Mouse (Mus musculus): ENCODE measurements around the gene Inpp5d. TPM values are rescaled to one million over a fixed set of nuclear protein-coding genes. Genes with fewer than 3 reads are reported as not detected.

Inpp5d gene
- polyA plus RNA-seq, 1 experiment from 2014 or later, result 2.8 TPM

GRCm38 (mm10) chr1:87650611-87651079, 30.5 kb downstream of the Inpp5d start:
- Histone ChIP-seq H3K4me2 (replicated peaks; ENCODE audit: low read depth) (no peak overlapping the region), H3K9me3 (ENCODE audit: control insufficient read depth, low read length) (no peaks in the 10 kb centered on the region), H3K36me3 (ENCODE audit: control insufficient read depth, insufficient read depth, low read length) (no peaks in the 10 kb centered on the region), H3K4me1 (replicated peaks; ENCODE audit: control insufficient read depth, insufficient read depth) (no peaks in the 10 kb centered on the region), H3K9ac (ENCODE audit: low read length) (no peak overlapping the region), H3K27me3 (ENCODE audit: control insufficient read depth, insufficient read depth, low read length) (no peaks in the 10 kb centered on the region), H3K4me3 (ENCODE audit: low read depth, low read length) (no peak overlapping the region), H3K27ac (replicated peaks) (no peak overlapping the region)
- DNase-seq (ENCODE audit: low spot score), result no peak
- no peak for ATAC-seq (ENCODE audit: low FRiP score, low TSS enrichment)
- TF ChIP-seq CTCF (IDR thresholded peaks at IDR 0.05; ENCODE audit: low read depth) (no peak), EP300 (optimal IDR thresholded peaks at IDR 0.05) (no peak)
- 54% methylated on average over 8 of the region's 8 CpGs for WGBS

- Histone ChIP-seq H3K27me3 (ENCODE audit: control insufficient read depth, insufficient read depth, low read length) (no peaks in the 10 kb centered on the region), H3K9ac (ENCODE audit: low read length) (no peak overlapping the region), H3K27ac (replicated peaks) (no peak overlapping the region), H3K4me2 (replicated peaks; ENCODE audit: low read depth) (no peak overlapping the region), H3K36me3 (ENCODE audit: control insufficient read depth, insufficient read depth, low read length) (no peaks in the 10 kb centered on the region), H3K4me1 (replicated peaks; ENCODE audit: control insufficient read depth, insufficient read depth) (no peaks in the 10 kb centered on the region), H3K4me3 (ENCODE audit: low read depth, low read length) (no peak overlapping the region), H3K9me3 (ENCODE audit: control insufficient read depth, low read length) (no peaks in the 10 kb centered on the region)
- ATAC-seq (ENCODE audit: low FRiP score, low TSS enrichment), result no peak
- TF ChIP-seq CTCF (IDR thresholded peaks at IDR 0.05; ENCODE audit: low read depth) (no peak), EP300 (optimal IDR thresholded peaks at IDR 0.05) (no peak)
- DNase-seq (ENCODE audit: low spot score), result no peak
- 75% methylated on average over 1 of the region's 1 CpGs for WGBS
Measured at GRCm38 (mm10) chr1:87651436-87651835, 31.3 kb downstream of the Inpp5d start.

GRCm38 (mm10) chr1:87655101-87655500, 35.0 kb downstream of the Inpp5d start:
- Histone ChIP-seq H3K9ac (ENCODE audit: low read length) (no peak overlapping the region), H3K27ac (replicated peaks) (no peak overlapping the region), H3K36me3 (ENCODE audit: control insufficient read depth, insufficient read depth, low read length) (no peaks in the 10 kb centered on the region), H3K4me3 (ENCODE audit: low read depth, low read length) (no peak overlapping the region), H3K4me1 (replicated peaks; ENCODE audit: control insufficient read depth, insufficient read depth) (no peaks in the 10 kb centered on the region), H3K4me2 (replicated peaks; ENCODE audit: low read depth) (no peak overlapping the region), H3K27me3 (ENCODE audit: control insufficient read depth, insufficient read depth, low read length) (no peaks in the 10 kb centered on the region), H3K9me3 (ENCODE audit: control insufficient read depth, low read length) (no peaks in the 10 kb centered on the region)
- no peak for ATAC-seq (ENCODE audit: low FRiP score, low TSS enrichment)
- no peak for DNase-seq (ENCODE audit: low spot score)
- TF ChIP-seq EP300 (optimal IDR thresholded peaks at IDR 0.05) (no peak), CTCF (IDR thresholded peaks at IDR 0.05; ENCODE audit: low read depth) (no peak)
- 42% methylated on average over 5 of the region's 5 CpGs for WGBS

- H3K4me3 ChIP-seq (ENCODE audit: low read depth, low read length), result no peak overlapping the region
- no peak overlapping the region for H3K4me2 ChIP-seq (replicated peaks; ENCODE audit: low read depth)
- DNase-seq (ENCODE audit: low spot score) (no peak), ATAC-seq (ENCODE audit: low FRiP score, low TSS enrichment) (0 out of 2 replicates have a peak, but pooled peaks have one; percentile 49)
- H3K27ac ChIP-seq (replicated peaks), result no peak overlapping the region
- TF ChIP-seq EP300 (optimal IDR thresholded peaks at IDR 0.05) (no peak), CTCF (IDR thresholded peaks at IDR 0.05; ENCODE audit: low read depth) (no peak)
- no peaks in the 10 kb centered on the region for H3K36me3 ChIP-seq (ENCODE audit: control insufficient read depth, insufficient read depth, low read length)
- H3K27me3 ChIP-seq (ENCODE audit: control insufficient read depth, insufficient read depth, low read length), result no peaks in the 10 kb centered on the region
- H3K9me3 ChIP-seq (ENCODE audit: control insufficient read depth, low read length), result no peaks in the 10 kb centered on the region
- 85% methylated on average over 3 of the region's 3 CpGs for WGBS
- H3K9ac ChIP-seq (ENCODE audit: low read length), result no peak overlapping the region
- no peaks in the 10 kb centered on the region for H3K4me1 ChIP-seq (replicated peaks; ENCODE audit: control insufficient read depth, insufficient read depth)
Measured at GRCm38 (mm10) chr1:87658063-87658462, 38.0 kb downstream of the Inpp5d start.

- TF ChIP-seq CTCF (IDR thresholded peaks at IDR 0.05; ENCODE audit: low read depth) (no peak), EP300 (optimal IDR thresholded peaks at IDR 0.05) (no peak)
- H3K9ac ChIP-seq (ENCODE audit: low read length), result no peak overlapping the region
- ATAC-seq (ENCODE audit: low FRiP score, low TSS enrichment), result no peak
- H3K4me3 ChIP-seq (ENCODE audit: low read depth, low read length), result no peak overlapping the region
- no peaks in the 10 kb centered on the region for H3K9me3 ChIP-seq (ENCODE audit: control insufficient read depth, low read length)
- no peaks in the 10 kb centered on the region for H3K36me3 ChIP-seq (ENCODE audit: control insufficient read depth, insufficient read depth, low read length)
- no peaks in the 10 kb centered on the region for H3K4me1 ChIP-seq (replicated peaks; ENCODE audit: control insufficient read depth, insufficient read depth)
- no peaks in the 10 kb centered on the region for H3K27me3 ChIP-seq (ENCODE audit: control insufficient read depth, insufficient read depth, low read length)
- H3K4me2 ChIP-seq (replicated peaks; ENCODE audit: low read depth), result no peak overlapping the region
- H3K27ac ChIP-seq (replicated peaks), result no peak overlapping the region
- 88% methylated on average over 2 of the region's 2 CpGs for WGBS
- DNase-seq (ENCODE audit: low spot score), result no peak
Measured at GRCm38 (mm10) chr1:87658485-87658884, 38.4 kb downstream of the Inpp5d start.

- 63% methylated on average over 8 of the region's 8 CpGs for WGBS
- no peak overlapping the region for H3K9ac ChIP-seq (ENCODE audit: low read length)
- no peaks in the 10 kb centered on the region for H3K36me3 ChIP-seq (ENCODE audit: control insufficient read depth, insufficient read depth, low read length)
- no peaks in the 10 kb centered on the region for H3K27me3 ChIP-seq (ENCODE audit: control insufficient read depth, insufficient read depth, low read length)
- H3K4me1 ChIP-seq (replicated peaks; ENCODE audit: control insufficient read depth, insufficient read depth), result no peaks in the 10 kb centered on the region
- H3K27ac ChIP-seq (replicated peaks), result no peak overlapping the region
- ATAC-seq (ENCODE audit: low FRiP score, low TSS enrichment) (no peak), DNase-seq (ENCODE audit: low spot score) (peak; percentile 23)
- H3K4me2 ChIP-seq (replicated peaks; ENCODE audit: low read depth), result no peak overlapping the region
- TF ChIP-seq EP300 (optimal IDR thresholded peaks at IDR 0.05) (no peak), CTCF (IDR thresholded peaks at IDR 0.05; ENCODE audit: low read depth) (no peak)
- H3K9me3 ChIP-seq (ENCODE audit: control insufficient read depth, low read length), result 0 out of 2 replicates have a peak, but pooled peaks cover 3% of the 10 kb centered on the region
- H3K4me3 ChIP-seq (ENCODE audit: low read depth, low read length), result no peak overlapping the region
Measured at GRCm38 (mm10) chr1:87658937-87659617, 39.0 kb downstream of the Inpp5d start.
